Mouse (Mus musculus) forebrain, embryonic 13.5 days (tissue): ENCODE results near the gene Shisa2. TPM values are rescaled to one million over a fixed set of nuclear protein-coding genes. Genes with fewer than 3 reads are reported as not detected.
A peak's percentile ranks its signal among the peaks of the same experiment; 100 is the strongest.

Experiments
- ATAC-seq: fragments of 200-750 bp; cut with Nextera tagmentation; 2 replicates; pipeline ENCODE4 v1.8.0; 2017
- H3K27ac ChIP-seq: fragments of 300-500 bp; sonication (generic); 2 replicates; pipeline ENCODE4 v1.5.1; 2015; ENCODE audit warnings: inconsistent platforms, mild to moderate bottlenecking, moderate library complexity
- H3K27me3 ChIP-seq: fragments of 300-500 bp; sonication (generic); 2 replicates; pipeline ENCODE4 v1.6.1; 2015; ENCODE audit warnings: mild to moderate bottlenecking, inconsistent platforms
- H3K36me3 ChIP-seq: fragments of 300-500 bp; sonication (generic); 2 replicates; pipeline ENCODE4 v1.6.1; 2015; ENCODE audit warnings: mild to moderate bottlenecking, inconsistent platforms; ENCODE audit not compliant: poor library complexity, severe bottlenecking
- H3K4me1 ChIP-seq: fragments of 300-500 bp; sonication (generic); 2 replicates; pipeline ENCODE4 v1.6.1; 2015; ENCODE audit warnings: inconsistent platforms
- H3K4me2 ChIP-seq: fragments of 300-500 bp; sonication (generic); 2 replicates; pipeline ENCODE4 v1.6.1; 2015; ENCODE audit warnings: inconsistent platforms, mild to moderate bottlenecking, moderate library complexity
- H3K4me3 ChIP-seq: fragments of 300-500 bp; sonication (generic); 2 replicates; pipeline ENCODE4 v1.5.1; 2015; ENCODE audit warnings: mild to moderate bottlenecking, inconsistent platforms
- H3K9ac ChIP-seq: fragments of 300-500 bp; sonication (generic); 2 replicates; pipeline ENCODE4 v1.6.1; 2015; ENCODE audit warnings: mild to moderate bottlenecking, inconsistent platforms
- H3K9me3 ChIP-seq: fragments of 300-500 bp; sonication (generic); replicated peaks from 2 replicates; pipeline ENCODE4 v1.6.1; 2016; ENCODE audit warnings: inconsistent platforms
- WGBS: fragments of 180-500 bp; shearing (Covaris S2); methylation state at CpG from one replicate; pipeline ENCODE4 v1.1.7; 2015; 5-methylcytosine and 5-hydroxymethylcytosine counted together
- polyA plus RNA-seq: library from polyadenylated mRNA; unstranded; fragments of >200 nt; fragmentation: Nextera tagmentation; extraction: Ambion mirVana; gene quantifications from 2 replicates; pipeline ENCODE4 v1.2.1, GENCODE M21; 2015

Gene Shisa2
- polyA plus RNA-seq, 1 experiment from 2014 or later: 31.1 TPM

DNA sequence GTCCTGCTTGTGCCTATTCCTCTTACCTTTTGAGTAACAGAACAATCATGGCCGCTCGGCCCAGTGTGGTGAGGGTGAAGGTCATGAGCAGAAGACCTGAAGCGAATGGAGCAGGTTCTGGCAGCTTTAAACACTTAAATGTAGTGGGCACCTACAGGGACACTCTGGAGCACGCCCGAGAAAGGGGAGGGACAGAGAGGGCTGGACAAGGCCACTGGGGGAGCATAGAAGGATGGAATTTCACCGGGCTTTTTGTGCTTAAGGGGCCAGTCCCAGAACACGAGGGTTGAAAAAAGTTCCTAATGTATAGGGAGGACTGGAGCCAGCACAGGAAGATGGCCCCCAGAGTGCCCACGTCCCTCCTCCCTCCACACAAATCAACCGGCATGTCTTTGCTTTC is 8.9 kb downstream of the Shisa2 start:
- no peaks in the 10 kb centered on the region for H3K9me3 ChIP-seq
- H3K4me1 ChIP-seq: peaks cover 13% of the 10 kb centered on the region
- H3K36me3 ChIP-seq: peaks cover 38% of the 10 kb centered on the region
- WGBS: 65% methylated on average over 9 of the region's 9 CpGs
- H3K4me3 ChIP-seq: no peak overlapping the region
- no peak overlapping the region for H3K9ac ChIP-seq
- ATAC-seq: no peak
- no peak overlapping the region for H3K4me2 ChIP-seq
- H3K27me3 ChIP-seq: no peaks in the 10 kb centered on the region
- no peak overlapping the region for H3K27ac ChIP-seq

DNA sequence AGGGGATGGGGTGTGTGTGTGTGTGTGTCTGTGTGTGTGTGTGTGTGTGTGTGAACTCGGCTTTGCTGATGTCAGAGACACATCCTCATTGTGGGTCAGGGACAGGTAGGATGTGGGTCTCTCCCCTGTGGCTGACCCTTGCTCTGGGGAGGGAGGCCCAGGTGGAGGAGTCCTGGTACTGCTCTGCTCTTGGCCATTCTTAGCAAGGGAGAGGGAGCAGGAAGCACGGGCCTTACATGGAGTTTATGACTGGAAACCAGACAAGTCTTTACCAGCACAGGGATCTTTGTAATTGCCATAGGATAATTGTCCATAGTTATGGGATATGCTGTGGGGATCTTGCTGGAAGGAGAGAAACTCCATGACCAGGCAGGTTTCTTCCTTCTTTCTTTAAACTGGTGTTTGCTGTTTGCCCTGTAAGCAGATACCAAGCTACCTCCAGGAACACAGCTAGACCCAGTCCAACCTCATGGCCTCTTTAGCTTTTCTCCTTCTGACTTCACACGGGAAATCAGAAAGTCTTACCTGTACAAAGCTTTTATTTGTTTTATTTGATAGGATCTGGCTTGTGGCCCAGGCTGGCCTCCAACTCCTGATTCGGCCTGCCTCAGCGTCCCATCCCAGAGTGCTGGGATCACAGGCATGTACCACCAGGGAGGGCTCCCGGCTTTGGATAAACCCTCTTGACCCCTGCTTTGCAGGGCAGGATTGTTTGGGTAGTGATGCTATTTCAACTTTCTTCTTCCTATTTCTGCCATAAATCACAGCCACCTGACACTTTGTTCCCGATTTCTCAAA is 14.0 kb downstream of the Shisa2 start:
- H3K9ac ChIP-seq: no peak overlapping the region
- no peak overlapping the region for H3K4me2 ChIP-seq
- no peaks in the 10 kb centered on the region for H3K36me3 ChIP-seq
- WGBS: 64% methylated on average over 7 of the region's 7 CpGs
- no peaks in the 10 kb centered on the region for H3K9me3 ChIP-seq
- H3K4me3 ChIP-seq: no peak overlapping the region
- peaks cover 19% of the 10 kb centered on the region for H3K4me1 ChIP-seq
- no peak overlapping the region for H3K27ac ChIP-seq
- no peak for ATAC-seq
- H3K27me3 ChIP-seq: no peaks in the 10 kb centered on the region

DNA sequence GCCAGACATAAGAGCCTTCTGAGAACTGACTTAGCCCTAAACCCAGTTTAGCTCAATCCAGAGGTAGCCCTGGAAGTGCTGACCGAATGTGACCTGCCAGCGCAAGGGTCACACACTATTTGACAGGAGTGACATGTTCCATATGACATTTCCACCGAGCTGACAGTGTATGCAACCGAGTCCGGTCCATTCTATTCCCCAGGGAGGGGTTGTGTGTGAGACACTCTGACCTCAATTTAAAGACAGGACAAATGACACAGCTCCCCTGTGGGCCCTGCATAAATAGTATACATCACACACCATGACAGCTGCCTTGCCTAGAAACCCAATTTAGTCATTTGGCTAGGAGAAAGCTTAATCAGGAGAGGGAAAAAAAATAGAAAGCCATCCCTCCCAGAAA is 16.7 kb downstream of the Shisa2 start:
- no peak overlapping the region for H3K9ac ChIP-seq
- no peak overlapping the region for H3K4me2 ChIP-seq
- H3K27me3 ChIP-seq: no peaks in the 10 kb centered on the region
- H3K27ac ChIP-seq: no peak overlapping the region
- 42% methylated on average over 5 of the region's 5 CpGs for WGBS
- no peaks in the 10 kb centered on the region for H3K9me3 ChIP-seq
- H3K4me3 ChIP-seq: no peak overlapping the region
- no peak for ATAC-seq
- H3K36me3 ChIP-seq: no peaks in the 10 kb centered on the region
- H3K4me1 ChIP-seq: peaks cover 19% of the 10 kb centered on the region

DNA sequence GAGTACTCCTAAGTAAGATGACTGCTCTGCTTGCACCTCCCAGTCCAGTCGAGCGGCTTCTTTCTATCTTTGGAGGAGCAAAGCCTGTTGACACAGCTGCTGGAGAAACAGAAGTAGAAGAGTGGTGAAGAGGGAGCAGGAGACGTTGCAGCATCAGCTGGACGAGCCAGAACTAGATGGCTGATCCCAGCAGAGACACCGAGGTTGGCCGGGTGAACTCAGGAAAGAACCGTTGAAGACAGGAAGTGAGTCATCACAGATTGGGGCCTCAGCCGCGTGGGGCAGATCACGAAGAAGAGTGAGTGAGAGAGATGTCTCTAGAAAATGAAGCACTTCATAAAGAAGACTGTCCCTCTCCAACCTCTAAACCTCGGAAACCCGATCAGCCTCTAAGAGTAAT is 18.5 kb downstream of the Shisa2 start:
- 92% methylated on average over 12 of the region's 12 CpGs for WGBS
- Histone ChIP-seq H3K27me3 (no peaks in the 10 kb centered on the region), H3K9ac (no peak overlapping the region), H3K4me2 (no peak overlapping the region), H3K4me1 (peaks cover 19% of the 10 kb centered on the region), H3K9me3 (no peaks in the 10 kb centered on the region), H3K4me3 (no peak overlapping the region), H3K27ac (no peak overlapping the region), H3K36me3 (no peaks in the 10 kb centered on the region)
- ATAC-seq: no peak

DNA sequence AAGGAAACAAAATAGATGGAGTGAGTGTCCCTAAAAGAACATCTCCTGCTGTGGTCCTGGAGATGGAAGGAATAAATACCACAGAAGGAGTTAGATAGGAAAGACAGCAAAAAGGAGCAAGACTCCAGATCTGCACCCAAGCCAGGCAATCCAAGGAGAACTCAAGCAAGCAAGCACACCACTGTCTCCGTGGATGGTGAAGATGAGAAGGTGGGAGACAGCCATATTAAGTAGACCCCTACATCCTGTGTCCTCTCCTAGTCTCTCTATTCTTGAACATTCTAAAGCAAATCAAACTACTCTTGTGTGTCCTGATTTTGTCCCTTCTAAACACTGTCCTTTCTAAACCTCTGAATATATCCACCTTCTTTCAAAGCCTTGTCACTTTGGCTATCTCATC is 19.1 kb downstream of the Shisa2 start:
- Histone ChIP-seq H3K4me3 (no peak overlapping the region), H3K9ac (no peak overlapping the region), H3K4me2 (no peak overlapping the region), H3K27me3 (no peaks in the 10 kb centered on the region), H3K27ac (no peak overlapping the region), H3K36me3 (no peaks in the 10 kb centered on the region), H3K9me3 (no peaks in the 10 kb centered on the region), H3K4me1 (peaks cover 19% of the 10 kb centered on the region)
- 81% methylated on average over 1 of the region's 1 CpGs for WGBS
- ATAC-seq: no peak

DNA sequence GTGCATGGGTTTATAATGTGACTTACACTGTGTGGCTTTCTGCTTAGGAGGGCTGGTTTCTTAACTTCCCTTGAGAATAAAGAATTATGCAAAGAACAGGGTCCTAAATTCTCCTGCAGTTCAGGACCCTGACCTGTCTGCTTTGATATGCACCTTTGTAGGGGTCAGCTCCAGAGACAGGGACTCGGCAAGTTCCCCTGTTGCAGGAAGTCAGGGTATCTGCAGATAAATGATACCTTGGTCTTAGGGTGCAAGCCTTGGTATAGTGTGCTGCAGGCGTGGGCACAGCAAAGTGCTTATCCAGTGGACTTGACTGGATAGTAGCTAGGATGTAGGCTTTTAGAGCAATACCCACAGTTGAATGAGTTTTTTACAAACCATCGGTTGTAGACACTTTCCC is 19.8 kb downstream of the Shisa2 start:
- 90% methylated on average over 3 of the region's 3 CpGs for WGBS
- Histone ChIP-seq H3K36me3 (no peaks in the 10 kb centered on the region), H3K27ac (no peak overlapping the region)

DNA sequence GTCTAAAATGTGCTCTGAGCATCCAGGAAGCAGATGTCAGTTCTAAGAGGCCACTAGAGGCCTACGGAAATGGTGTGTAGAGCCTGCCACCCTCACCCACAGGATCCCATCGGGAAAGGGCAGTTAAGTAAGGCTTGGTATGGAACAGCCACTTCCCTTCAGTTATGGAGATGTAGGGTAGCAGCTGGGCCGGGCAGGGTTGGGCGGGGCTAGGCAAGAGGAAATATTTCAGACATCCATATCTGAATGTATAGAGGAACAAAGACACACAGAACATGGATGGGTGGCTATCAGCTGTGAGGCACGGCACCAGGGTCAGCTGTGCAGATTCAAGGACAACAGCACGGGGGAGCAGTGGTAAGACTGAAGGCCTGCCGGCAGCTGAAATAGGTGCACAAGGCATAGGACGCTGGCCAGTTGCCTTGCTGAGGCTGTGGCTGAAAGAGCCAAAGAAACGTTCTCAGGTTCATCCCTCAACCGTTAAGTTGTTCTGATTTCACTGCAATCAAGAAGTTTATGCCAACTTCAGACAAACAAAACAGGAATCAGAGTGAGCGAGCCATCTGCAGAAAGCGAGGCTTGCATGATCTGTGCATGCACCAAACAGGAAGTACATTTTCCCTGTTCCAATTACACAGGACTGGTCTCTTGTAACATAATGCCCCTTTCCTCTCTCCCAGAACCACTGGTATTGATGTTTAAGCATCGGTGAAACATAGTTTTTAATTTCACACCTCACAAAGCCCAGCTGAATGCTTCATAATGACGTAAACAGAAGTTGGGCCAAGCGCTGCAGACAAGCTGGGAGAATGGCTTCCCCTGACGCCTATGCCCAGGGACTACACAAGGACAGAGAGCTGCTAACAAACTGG is 22.0 kb downstream of the Shisa2 start:
- Histone ChIP-seq H3K9me3 (no peaks in the 10 kb centered on the region), H3K4me2 (no peak overlapping the region), H3K4me1 (peaks cover 7% of the 10 kb centered on the region), H3K4me3 (no peak overlapping the region), H3K27me3 (no peaks in the 10 kb centered on the region), H3K9ac (no peak overlapping the region), H3K36me3 (no peaks in the 10 kb centered on the region), H3K27ac (no peak overlapping the region)
- 76% methylated on average over 16 of the region's 16 CpGs for WGBS
- no peak for ATAC-seq

More for the DNA sequence above, 19.8 kb downstream of the Shisa2 start:
- no peaks in the 10 kb centered on the region for H3K9me3 ChIP-seq
- H3K4me3 ChIP-seq: no peak overlapping the region
- ATAC-seq: no peak
- H3K9ac ChIP-seq: no peak overlapping the region
- H3K4me1 ChIP-seq: peaks cover 13% of the 10 kb centered on the region
- H3K27me3 ChIP-seq: no peaks in the 10 kb centered on the region
- no peak overlapping the region for H3K4me2 ChIP-seq

DNA sequence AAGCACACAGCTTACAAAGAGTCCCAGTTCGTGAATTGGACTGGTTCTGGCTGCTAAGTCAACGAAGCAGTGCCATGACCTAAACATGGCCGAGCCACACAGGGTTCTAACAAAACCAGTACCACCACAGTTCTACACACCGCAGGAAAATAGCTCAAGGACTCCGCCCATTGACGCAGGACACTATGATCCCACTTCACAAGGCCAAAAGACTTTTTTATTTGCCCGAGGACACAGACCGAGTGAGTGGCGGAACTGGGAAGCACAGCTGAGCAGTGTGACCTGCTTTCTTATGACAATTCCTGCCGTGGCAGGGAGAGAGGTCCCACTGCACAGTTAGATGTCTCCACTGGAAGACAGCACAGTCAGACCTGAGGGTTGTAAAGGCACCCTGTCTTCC is 23.5 kb downstream of the Shisa2 start:
- H3K4me1 ChIP-seq: no peaks in the 10 kb centered on the region
- no peaks in the 10 kb centered on the region for H3K27me3 ChIP-seq
- H3K9ac ChIP-seq: no peak overlapping the region
- no peak overlapping the region for H3K4me2 ChIP-seq
- H3K27ac ChIP-seq: no peak overlapping the region
- 81% methylated on average over 10 of the region's 10 CpGs for WGBS
- no peak overlapping the region for H3K4me3 ChIP-seq
- no peaks in the 10 kb centered on the region for H3K9me3 ChIP-seq
- no peak for ATAC-seq
- H3K36me3 ChIP-seq: no peaks in the 10 kb centered on the region

DNA sequence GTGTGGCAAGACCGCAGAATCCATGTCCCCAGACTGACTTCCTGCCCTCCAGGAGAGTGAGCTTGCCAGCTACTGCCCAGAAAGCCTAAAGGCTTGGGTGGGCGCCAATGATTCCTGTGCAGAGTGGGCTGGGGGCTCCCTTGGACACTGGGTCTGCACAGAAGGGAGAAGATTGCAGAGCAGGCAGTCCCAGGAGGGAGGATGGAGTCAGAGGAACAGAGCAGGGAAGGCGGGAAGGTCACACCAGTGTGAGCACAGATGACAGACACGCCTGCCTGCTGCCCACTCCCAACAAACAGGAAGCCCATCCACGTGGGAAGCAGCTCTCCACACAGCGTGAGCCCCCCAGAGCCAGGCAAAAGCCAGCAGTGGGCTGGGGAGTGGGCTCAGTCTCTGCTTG is 24.2 kb downstream of the Shisa2 start:
- 84% methylated on average over 6 of the region's 6 CpGs for WGBS
- no peak overlapping the region for H3K4me3 ChIP-seq
- H3K36me3 ChIP-seq: no peaks in the 10 kb centered on the region
- H3K4me2 ChIP-seq: no peak overlapping the region
- no peak overlapping the region for H3K27ac ChIP-seq
- no peaks in the 10 kb centered on the region for H3K9me3 ChIP-seq
- H3K27me3 ChIP-seq: no peaks in the 10 kb centered on the region
- H3K4me1 ChIP-seq: no peaks in the 10 kb centered on the region
- no peak for ATAC-seq
- no peak overlapping the region for H3K9ac ChIP-seq

DNA sequence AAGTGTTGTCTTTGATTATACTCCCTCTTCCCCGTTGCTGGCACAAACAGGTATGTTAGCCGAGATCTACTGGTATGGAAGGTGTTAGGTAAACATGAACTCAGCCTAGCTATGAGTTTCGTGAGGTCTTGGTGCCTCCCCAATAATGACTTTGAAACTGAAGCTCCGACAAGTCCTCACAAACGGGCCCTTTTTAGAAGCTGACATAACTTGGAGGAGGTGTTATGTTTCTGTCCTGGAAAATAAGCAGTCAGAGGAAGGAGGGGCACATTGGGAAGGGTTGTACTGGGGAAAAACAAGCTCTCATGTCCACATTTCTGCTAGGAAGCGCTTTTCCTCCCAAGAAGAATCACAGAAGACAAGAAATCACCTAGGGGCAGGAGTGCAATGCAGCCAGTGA is 31.5 kb downstream of the Shisa2 start:
- Histone ChIP-seq H3K4me2 (no peak overlapping the region), H3K4me3 (no peak overlapping the region), H3K9ac (no peak overlapping the region), H3K4me1 (no peaks in the 10 kb centered on the region), H3K9me3 (no peaks in the 10 kb centered on the region), H3K36me3 (no peaks in the 10 kb centered on the region), H3K27me3 (no peaks in the 10 kb centered on the region), H3K27ac (no peak overlapping the region)
- 83% methylated on average over 6 of the region's 6 CpGs for WGBS
- no peak for ATAC-seq

DNA sequence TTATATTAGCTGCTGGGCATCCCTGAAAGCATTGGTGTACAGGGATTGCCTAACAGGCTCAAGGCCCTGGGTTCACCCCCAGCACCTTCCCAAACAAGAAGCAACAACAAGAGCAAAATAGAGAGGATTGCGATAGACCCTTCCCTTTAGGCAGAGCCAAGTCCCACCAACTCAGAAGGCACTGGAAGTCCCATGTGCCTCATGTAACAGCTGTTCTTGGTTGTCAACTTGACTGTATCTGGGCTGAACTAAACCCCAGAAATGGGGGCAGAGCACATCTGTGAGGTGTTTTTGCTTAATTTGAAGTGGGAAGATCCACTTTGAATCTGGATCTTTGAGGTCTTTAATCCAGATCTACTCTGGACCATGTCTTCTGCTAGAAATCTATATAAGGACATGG is 32.0 kb downstream of the Shisa2 start:
- Histone ChIP-seq H3K9me3 (no peaks in the 10 kb centered on the region), H3K4me1 (no peaks in the 10 kb centered on the region), H3K27me3 (no peaks in the 10 kb centered on the region), H3K9ac (no peak overlapping the region), H3K4me2 (no peak overlapping the region), H3K4me3 (no peak overlapping the region), H3K27ac (no peak overlapping the region), H3K36me3 (no peaks in the 10 kb centered on the region)
- ATAC-seq: no peak
- 97% methylated on average over 1 of the region's 1 CpGs for WGBS

DNA sequence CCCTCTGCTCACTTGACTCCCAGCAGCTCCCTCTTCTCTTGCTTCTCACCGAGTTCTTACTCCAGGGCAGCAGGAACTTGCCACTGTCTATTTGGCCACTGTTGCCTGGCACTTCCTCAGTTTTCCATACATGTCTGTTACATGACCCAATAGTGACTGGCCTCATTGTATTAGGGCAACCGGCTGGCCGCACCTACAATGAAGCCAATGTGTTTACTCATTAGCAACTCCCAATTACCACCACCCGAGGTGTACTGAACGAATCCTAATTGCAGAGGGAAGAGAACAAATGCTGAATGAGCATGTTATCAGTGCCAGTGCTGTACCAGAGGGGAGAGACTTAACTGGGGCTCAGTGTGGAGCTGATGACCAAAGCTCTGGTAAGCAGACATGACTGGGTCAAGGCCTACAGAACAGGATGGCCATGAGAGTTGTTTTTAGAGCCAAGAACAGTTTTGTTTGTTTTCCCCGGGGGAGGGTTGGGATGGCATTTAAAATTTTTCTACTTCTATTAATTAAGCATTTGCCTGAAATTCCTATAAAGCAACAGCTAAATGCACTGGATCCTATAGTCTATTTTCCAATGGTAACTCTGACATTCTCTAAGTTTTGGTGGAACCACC is 47.9 kb downstream of the Shisa2 start:
- Histone ChIP-seq H3K36me3 (no peaks in the 10 kb centered on the region), H3K27me3 (0 out of 2 replicates have a peak, but pooled peaks cover 3% of the 10 kb centered on the region), H3K4me1 (peaks cover 37% of the 10 kb centered on the region), H3K9ac (no peak overlapping the region), H3K4me3 (no peak overlapping the region), H3K9me3 (no peaks in the 10 kb centered on the region), H3K4me2 (no peak overlapping the region), H3K27ac (no peak overlapping the region)
- ATAC-seq: peak; percentile 72
- 32% methylated on average over 6 of the region's 6 CpGs for WGBS
